Mouse (Mus musculus) adrenal gland, adult 2 months (tissue): ENCODE data around the gene Rpsa. TPM values are rescaled to one million over a fixed set of nuclear protein-coding genes. Genes with fewer than 3 reads are reported as not detected.

Experiments used
- DNase-seq: peaks from one replicate; pipeline ENCODE4 v3.0.0; 2021
- polyA plus RNA-seq: library from polyadenylated mRNA; depleted of rRNA; stranded (reverse); fragments of >200 nt; gene quantifications from 2 replicates; pipeline ENCODE4 v1.2.3, GENCODE M21; 2012; rRNA removed
- total RNA-seq, 2 experiments: library from RNA; stranded (reverse); gene quantifications; 2 replicates each; pipeline ENCODE4 v1.2.3; 2021

Rpsa gene
- total and polyA plus RNA-seq, 3 experiments, result 661 to 2,685 (median 798) TPM

DNA sequence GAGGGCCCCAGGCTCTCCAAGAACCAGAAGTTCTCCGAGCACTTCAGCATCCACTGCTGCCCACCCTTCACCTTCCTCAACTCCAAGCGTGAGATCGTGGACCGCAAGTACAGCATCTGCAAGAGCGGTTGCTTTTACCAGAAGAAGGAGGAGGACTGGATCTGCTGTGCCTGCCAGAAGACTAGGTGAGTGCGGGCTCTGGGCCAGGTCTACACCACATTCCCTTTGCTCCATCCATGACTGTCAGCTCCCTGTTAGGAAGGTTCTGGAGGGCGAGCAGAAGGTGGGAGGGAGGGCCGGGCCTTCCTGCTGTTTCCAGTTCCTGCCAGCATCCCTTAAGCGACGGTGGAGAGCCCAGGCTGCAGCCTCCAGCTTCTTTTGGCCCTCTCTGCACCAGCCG is 40.3 kb downstream of the Rpsa start:
- DNase-seq, result no peak

DNA sequence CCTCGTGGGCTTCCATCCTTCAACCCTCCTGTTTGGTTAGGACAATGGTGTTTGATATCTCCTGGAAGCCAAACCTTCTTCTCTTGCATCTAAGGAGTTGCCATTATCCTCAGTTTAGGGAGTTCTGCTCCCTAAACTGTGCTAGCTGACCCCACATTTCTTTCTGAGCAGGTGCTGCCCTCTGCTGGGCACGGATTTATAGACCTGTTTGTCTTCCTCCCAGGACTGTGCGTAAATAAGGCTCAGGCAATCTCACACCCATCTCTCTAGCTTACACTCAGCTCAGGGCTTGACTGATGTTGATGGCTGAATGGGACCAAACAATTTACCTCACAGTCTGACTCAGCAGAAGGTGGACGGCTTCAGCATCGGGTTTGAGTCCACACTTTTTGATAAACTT is 43.8 kb downstream of the Rpsa start:
- DNase-seq, result peak; percentile 75

DNA sequence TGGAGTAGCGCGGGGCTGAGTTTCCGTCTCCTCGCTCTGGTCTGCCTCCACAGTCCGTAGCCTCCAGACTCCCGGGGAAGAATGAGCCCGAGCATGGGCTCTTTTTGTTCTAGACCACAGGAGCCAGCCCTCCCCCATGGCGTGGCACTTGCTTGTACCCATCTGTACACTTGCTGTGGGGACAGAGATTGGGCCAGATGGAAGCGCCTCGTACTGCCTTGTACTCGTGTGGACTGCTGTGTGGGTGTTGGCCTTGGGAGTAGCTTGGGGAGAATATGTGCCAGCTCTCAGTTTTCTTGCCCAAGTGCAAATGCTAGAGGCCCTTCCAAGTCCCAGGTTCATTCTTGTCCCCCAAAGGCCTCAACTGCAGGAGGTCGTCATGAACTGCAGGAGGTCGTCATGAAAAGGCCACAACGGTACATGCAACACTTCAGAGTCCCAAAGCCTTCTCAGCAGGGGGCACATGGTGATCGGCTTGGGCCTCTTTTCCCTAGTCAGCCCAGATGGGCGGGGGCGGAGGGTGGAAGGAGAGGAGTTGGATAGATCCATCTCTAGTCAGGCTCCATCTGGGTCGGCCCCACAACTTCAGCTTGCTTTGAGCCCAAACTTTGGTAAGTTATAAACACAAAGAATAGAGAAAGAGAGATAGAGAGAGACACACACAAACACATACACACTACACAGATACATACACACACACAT is 47.1 kb downstream of the Rpsa start:
- no peak for DNase-seq

GRCm38 (mm10) chr9:120178813-120179212 is 51.3 kb downstream of the Rpsa start:
- no peak for DNase-seq

Other genes starting within 250 kb of the Rpsa start
- gene Wdr48, start 232.8 kb upstream of the Rpsa start, total RNA-seq, result 10 to 100 TPM; 48.1 to 50.7 TPM
- 26.6 and 30.7 TPM in 2 replicates for gene Wdr48, start 232.8 kb upstream of the Rpsa start, polyA plus RNA-seq
- gene Gorasp1, start 190.1 kb upstream of the Rpsa start, total RNA-seq, result 10 to 100 TPM; 15.1 to 31.9 TPM
- 26.6 and 30.5 TPM in 2 replicates for gene Gorasp1, start 190.1 kb upstream of the Rpsa start, polyA plus RNA-seq
- gene Ttc21a, start 190.1 kb upstream of the Rpsa start, total RNA-seq, result under 1 TPM in 1 of 2 experiments, not detected in 1; 0.17 TPM
- 0.04 TPM in 2 replicates for gene Ttc21a, start 190.1 kb upstream of the Rpsa start, polyA plus RNA-seq
- 10 to 100 TPM; 18.7 to 26.5 TPM for gene Csrnp1, start 143.0 kb upstream of the Rpsa start, total RNA-seq
- gene Csrnp1, start 143.0 kb upstream of the Rpsa start, polyA plus RNA-seq, result 45.6 and 51.3 TPM in 2 replicates
- under 1 TPM; 0.37 to 0.48 TPM for gene Xirp1, start 104.1 kb upstream of the Rpsa start, total RNA-seq
- gene Xirp1, start 104.1 kb upstream of the Rpsa start, polyA plus RNA-seq, result 0.03 and 0.04 TPM in 2 replicates
- gene Cx3cr1, start 57.8 kb upstream of the Rpsa start, total RNA-seq, result 10 to 100 TPM in 1 of 2 experiments, 1 to 10 TPM in 1; 3.5 to 10.8 TPM
- 11.8 and 12.5 TPM in 2 replicates for gene Cx3cr1, start 57.8 kb upstream of the Rpsa start, polyA plus RNA-seq
- not detected for gene Ccr8, start 35.6 kb upstream of the Rpsa start, total RNA-seq
- not detected in 2 replicates for gene Ccr8, start 35.6 kb upstream of the Rpsa start, polyA plus RNA-seq
- 10 to 100 TPM; 24.8 to 26.4 TPM for gene Slc25a38, start 17.3 kb upstream of the Rpsa start, total RNA-seq
- gene Slc25a38, start 17.3 kb upstream of the Rpsa start, polyA plus RNA-seq, result 50.0 and 52.3 TPM in 2 replicates
- gene Mobp, start 22.0 kb downstream of the Rpsa start, total RNA-seq, result under 1 TPM in 1 of 2 experiments, not detected in 1; 0.41 TPM
- not detected in 2 replicates for gene Mobp, start 22.0 kb downstream of the Rpsa start, polyA plus RNA-seq
- 1 to 10 TPM; 5.0 to 5.4 TPM for gene Myrip, start 173.8 kb downstream of the Rpsa start, total RNA-seq
- gene Myrip, start 173.8 kb downstream of the Rpsa start, polyA plus RNA-seq, result 1.4 TPM in 2 replicates